Mouse (Mus musculus) C2C12 (cell line): ENCODE measurements around the gene Ppp1r14a. TPM values are rescaled to one million over a fixed set of nuclear protein-coding genes. Genes with fewer than 3 reads are reported as not detected.

Experiments used
- H3K27me3 ChIP-seq: one replicate; pipeline ENCODE4 v1.6.1; 2011; ENCODE audit not compliant: control insufficient read depth, insufficient read depth, insufficient read length
- H3K36me3 ChIP-seq: one replicate; pipeline ENCODE4 v1.6.1; 2011; ENCODE audit not compliant: control insufficient read depth, insufficient read depth
- H3K4me3 ChIP-seq: one replicate; pipeline ENCODE4 v1.5.1; 2011; ENCODE audit warnings: mild to moderate bottlenecking, control low read depth; ENCODE audit not compliant: poor library complexity, insufficient read depth, severe bottlenecking
- H3K79me2 ChIP-seq: one replicate; pipeline ENCODE4 v1.6.1; 2011; ENCODE audit not compliant: control insufficient read depth, insufficient read depth
- H3K79me3 ChIP-seq: one replicate; pipeline ENCODE4 v1.6.1; 2011; ENCODE audit warnings: low read depth, control low read depth
- H3ac ChIP-seq: one replicate; pipeline ENCODE3; 2011; ENCODE audit warnings: low read depth; ENCODE audit not compliant: control insufficient read depth, insufficient read length
- CEBPB ChIP-seq: IDR thresholded peaks from one replicate; pipeline ENCODE4 v1.6.1; 2011; ENCODE audit warnings: low read depth, mild to moderate bottlenecking, control low read depth, moderate library complexity
- CTCF ChIP-seq: IDR thresholded peaks from one replicate; pipeline ENCODE4 v1.5.1; 2011; ENCODE audit not compliant: control insufficient read depth, insufficient read depth, insufficient read length
- FOSL1 ChIP-seq: IDR thresholded peaks from one replicate; pipeline ENCODE4 v1.8.0; 2011; ENCODE audit warnings: mild to moderate bottlenecking, low read length; ENCODE audit not compliant: poor library complexity, insufficient read depth, severe bottlenecking
- MAX ChIP-seq: IDR thresholded peaks from one replicate; pipeline ENCODE4 v1.6.1; 2011; ENCODE audit warnings: mild to moderate bottlenecking, control low read depth
- MYOD1 ChIP-seq: IDR thresholded peaks from one replicate; pipeline ENCODE4 v1.6.1; 2011; ENCODE audit warnings: low read depth; ENCODE audit not compliant: control insufficient read depth, insufficient read length
- MYOG ChIP-seq: IDR thresholded peaks from one replicate; pipeline ENCODE4 v1.6.1; 2011; ENCODE audit not compliant: control insufficient read depth, insufficient read length; ENCODE audit errors: extremely low read depth
- USF1 ChIP-seq: IDR thresholded peaks from one replicate; pipeline ENCODE4 v1.6.1; 2011; ENCODE audit warnings: low read depth, mild to moderate bottlenecking, control low read depth, moderate library complexity
- polyA plus RNA-seq: library from polyadenylated mRNA; unstranded; fragments of >200 nt; fragmentation: generic; extraction: Trizol; gene quantifications from one replicate; pipeline ENCODE4 v1.2.1, GENCODE M21; 2012; ENCODE audit warnings: missing spikeins

Ppp1r14a gene
- polyA plus RNA-seq, 1 experiment = 0.43 TPM

DNA sequence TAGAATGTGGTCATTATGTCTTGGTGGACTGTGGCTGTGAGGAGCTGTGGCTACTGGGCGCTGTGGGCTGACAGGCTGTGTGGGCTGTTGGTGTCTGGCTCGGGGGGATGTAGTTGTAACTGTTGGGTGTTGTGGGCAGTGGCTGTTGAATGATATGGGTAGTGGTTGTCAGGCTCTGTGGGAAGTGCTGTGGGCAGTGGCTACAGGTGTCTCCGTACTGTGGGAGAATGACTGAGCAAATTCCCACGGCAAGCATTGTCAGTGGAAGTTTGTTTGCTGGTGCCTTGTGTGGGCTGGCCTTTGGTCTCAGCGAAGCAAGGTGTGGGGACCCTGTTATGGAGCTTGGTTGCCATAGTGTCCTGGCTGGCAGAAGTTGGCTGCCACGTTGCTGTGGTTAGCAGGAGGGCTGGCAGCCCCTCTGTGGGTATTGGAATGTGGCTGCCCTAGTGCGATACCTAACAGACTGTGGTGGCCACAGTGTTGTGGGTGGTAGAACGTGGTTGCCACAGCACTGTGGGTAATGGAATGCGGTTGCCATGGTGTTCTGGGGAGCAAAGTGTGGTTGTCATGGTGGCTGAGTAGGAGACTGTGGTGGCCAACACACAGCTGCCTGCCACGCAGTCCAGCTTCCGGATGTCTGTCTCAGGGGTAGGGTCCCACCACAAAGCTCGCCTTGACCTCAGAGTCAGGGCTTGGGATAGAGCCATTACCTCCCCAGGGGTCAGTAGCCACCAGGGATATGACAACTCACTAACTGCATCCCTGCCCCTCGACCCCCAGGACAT, 25.9 kb downstream of the Ppp1r14a start:
- no peak overlapping the region for H3K4me3 ChIP-seq
- H3ac ChIP-seq = no peak overlapping the region
- H3K27me3 ChIP-seq = no peaks in the 10 kb centered on the region
- no peaks in the 10 kb centered on the region for H3K79me2 ChIP-seq
- TF ChIP-seq MAX = no peak
- no peak for TF ChIP-seq MYOD1
- TF ChIP-seq FOSL1 = no peak
- no peak for TF ChIP-seq CTCF
- TF ChIP-seq CEBPB = no peak
- no peak for TF ChIP-seq USF1
- no peak for TF ChIP-seq MYOG
- H3K79me3 ChIP-seq = no peaks in the 10 kb centered on the region
- no peaks in the 10 kb centered on the region for H3K36me3 ChIP-seq

DNA sequence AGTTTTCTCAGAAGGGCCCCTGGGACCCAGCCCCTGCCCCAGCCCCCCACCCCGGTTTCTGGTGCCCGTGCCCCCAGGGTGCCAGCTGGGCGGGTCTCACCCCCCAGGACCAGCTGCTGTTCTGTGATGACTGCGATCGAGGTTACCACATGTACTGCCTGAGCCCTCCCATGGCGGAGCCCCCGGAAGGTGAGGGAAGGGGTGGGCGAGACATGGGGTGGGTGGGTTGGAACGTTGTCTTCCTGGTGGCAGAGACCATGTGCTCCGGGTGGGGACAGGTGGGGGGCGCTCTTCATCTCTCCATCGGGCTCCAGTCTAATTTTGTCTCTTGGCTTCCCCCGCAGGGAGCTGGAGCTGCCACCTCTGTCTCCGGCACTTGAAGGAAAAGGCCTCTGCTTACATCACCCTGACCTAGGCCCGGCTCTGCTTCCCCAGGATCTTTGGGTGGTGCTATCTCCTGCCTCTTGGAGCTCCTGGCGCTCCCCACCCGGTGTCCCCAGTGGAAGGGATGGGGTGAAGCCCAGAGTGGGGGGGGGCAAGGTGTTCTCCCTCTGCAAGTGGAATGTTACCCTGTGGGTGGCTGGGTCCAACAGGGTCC, 27.1 kb downstream of the Ppp1r14a start:
- no peak for TF ChIP-seq CTCF
- no peak for TF ChIP-seq MYOD1
- TF ChIP-seq MAX = no peak
- no peak for TF ChIP-seq USF1
- TF ChIP-seq CEBPB = no peak
- no peak for TF ChIP-seq FOSL1
- TF ChIP-seq MYOG = no peak
- no peak overlapping the region for H3ac ChIP-seq
- no peak overlapping the region for H3K4me3 ChIP-seq
- H3K79me2 ChIP-seq = no peaks in the 10 kb centered on the region
- H3K36me3 ChIP-seq = no peaks in the 10 kb centered on the region
- no peaks in the 10 kb centered on the region for H3K79me3 ChIP-seq
- H3K27me3 ChIP-seq = no peaks in the 10 kb centered on the region

DNA sequence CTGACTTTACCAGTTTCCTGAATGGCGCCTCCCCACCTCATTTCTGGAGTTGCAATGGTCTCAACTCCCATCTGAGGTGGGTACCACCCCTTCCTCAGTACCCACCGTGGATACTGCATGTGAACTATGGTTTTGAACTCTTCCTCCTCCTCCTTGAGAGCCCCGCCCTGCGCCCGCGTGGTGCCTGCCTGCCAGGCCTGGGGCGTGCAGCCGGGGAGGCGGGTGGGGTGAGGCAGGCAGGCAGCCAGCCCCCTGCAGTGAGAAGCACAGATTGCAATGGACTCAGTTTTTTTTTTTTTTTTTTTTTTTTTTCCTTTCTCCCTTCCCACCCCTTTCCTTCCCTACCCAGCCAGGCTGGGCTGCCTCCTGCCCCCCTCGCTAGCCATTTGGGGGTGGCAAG, 27.9 kb downstream of the Ppp1r14a start:
- Histone ChIP-seq H3K27me3 (no peaks in the 10 kb centered on the region), H3K79me2 (no peaks in the 10 kb centered on the region), H3K36me3 (no peaks in the 10 kb centered on the region), H3K4me3 (no peak overlapping the region), H3K79me3 (no peaks in the 10 kb centered on the region), H3ac (no peak overlapping the region)
- TF ChIP-seq FOSL1 (no peak), CTCF (no peak), MAX (no peak), USF1 (no peak), MYOD1 (no peak), MYOG (no peak), CEBPB (no peak)

DNA sequence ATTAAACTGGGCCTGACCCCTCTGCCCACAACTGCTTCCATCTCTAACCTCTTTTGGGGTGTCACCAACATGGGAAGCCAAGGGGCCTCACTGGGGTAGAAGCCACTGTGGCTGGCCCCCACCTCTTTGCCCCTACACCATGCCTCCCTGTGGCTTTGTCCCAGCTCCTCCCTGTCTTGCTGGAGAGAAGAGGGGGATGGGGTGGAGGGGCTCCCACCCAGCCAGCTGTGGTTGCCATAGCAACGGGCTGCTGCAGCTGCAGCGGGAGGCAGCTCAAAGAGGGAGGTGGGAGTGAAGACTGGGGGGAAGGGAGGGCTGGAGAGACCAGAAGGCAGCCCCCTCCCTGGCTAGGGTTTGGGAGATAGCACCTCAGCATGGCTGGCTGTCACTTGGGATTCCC, 28.4 kb downstream of the Ppp1r14a start:
- Histone ChIP-seq H3K79me3 (no peaks in the 10 kb centered on the region), H3K36me3 (no peaks in the 10 kb centered on the region), H3ac (no peak overlapping the region), H3K27me3 (no peaks in the 10 kb centered on the region), H3K4me3 (no peak overlapping the region), H3K79me2 (no peaks in the 10 kb centered on the region)
- TF ChIP-seq MYOD1 (no peak), MYOG (no peak), FOSL1 (no peak), CTCF (no peak), CEBPB (no peak), MAX (no peak)

DNA sequence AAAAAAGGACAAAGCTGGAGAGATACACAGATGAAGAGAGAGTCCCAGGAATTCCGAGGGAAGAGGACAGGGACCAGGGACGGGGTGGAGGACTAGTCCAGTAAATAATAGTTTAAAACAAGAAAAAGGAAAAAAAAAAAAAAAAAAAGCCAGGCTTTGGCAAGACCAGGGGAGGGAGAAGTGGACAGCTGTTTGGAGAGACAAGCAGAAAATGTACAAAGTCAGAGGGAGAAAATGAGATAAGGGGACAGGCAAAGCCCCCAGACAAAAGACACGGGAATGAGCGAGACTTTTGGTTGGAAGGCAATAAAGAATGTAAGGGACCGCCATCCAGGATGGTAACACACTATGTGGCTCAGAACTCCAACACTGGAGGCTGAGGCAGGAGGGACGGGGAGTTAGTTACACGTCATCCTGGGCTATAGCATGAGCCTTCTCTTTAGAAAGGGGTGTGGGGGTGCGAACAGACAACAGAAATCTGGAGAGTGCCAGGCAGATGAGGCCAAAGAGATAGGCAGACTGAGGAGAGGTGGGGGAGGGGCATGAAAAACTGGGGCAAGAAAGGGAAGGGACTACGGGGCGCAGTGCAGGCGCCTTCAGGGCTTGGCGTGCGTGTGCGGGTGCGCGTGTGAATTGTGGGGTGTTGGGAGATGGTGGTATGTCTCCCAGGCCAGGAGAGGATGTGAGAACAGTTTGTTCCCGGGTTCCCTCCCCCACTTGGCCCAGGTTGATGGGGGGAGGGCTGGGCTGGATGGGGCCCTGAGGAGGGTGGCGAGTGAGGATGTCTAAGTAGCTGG, 29.2 kb downstream of the Ppp1r14a start:
- no peaks in the 10 kb centered on the region for H3K27me3 ChIP-seq
- H3K36me3 ChIP-seq = no peaks in the 10 kb centered on the region
- no peaks in the 10 kb centered on the region for H3K79me3 ChIP-seq
- TF ChIP-seq FOSL1 (no peak), USF1 (no peak), CTCF (no peak), MYOD1 (no peak), MYOG (no peak), MAX (no peak), CEBPB (no peak)
- no peak overlapping the region for H3ac ChIP-seq
- no peaks in the 10 kb centered on the region for H3K79me2 ChIP-seq
- H3K4me3 ChIP-seq = no peak overlapping the region
